Mouse (Mus musculus) T-helper 2 cell (primary cell): ENCODE measurements around the gene Smtn.

Experiments used
- in situ Hi-C: fragments of 300-600 bp; cut with MboI, MseI; formaldehyde crosslinking; loops from one replicate; pipeline ENCODE4 v1.15.1; 2025; ENCODE audit warnings: high pct_unique_total_duplicates

Gene Smtn

DNA sequence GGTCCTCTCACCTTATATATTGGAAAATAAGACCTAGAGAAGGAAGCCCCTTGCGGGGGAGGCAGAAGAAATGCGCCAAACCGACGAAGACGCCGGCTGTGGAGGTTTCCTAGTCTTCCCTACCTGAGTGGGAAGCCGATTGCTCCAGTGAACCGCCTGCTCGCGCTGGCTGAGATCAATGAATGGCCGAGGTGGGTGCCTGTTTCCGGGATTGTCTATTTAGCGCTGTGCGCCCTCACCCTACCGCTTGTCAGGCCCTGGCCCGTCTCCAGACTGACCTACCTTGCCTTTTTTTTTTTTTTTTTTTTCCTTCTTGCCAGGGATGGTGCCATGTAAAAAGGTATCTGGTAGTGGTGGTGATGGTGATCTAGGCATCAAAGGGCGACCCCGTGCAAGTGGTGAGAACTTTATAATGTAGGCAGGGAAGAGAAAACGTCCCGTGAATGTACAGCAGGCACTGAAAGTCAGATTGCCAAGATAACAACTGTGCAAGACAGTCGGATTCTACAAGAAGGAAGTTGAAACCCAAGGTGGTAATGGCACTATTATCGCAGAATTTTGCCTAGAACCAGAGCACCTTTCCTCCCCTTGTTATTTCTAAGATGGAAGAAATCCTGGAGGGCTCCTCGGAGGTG, at the start of gene Smtn:
TSS of gene Smtn (minus strand) at position 162 of the 635 bp plus-strand sequence.
- in situ Hi-C loops: no loop called here

GRCm38 (mm10) chr11:3588036-3588672, 47.7 kb upstream of the Smtn start:
- in situ Hi-C loops: no loop called here

DNA sequence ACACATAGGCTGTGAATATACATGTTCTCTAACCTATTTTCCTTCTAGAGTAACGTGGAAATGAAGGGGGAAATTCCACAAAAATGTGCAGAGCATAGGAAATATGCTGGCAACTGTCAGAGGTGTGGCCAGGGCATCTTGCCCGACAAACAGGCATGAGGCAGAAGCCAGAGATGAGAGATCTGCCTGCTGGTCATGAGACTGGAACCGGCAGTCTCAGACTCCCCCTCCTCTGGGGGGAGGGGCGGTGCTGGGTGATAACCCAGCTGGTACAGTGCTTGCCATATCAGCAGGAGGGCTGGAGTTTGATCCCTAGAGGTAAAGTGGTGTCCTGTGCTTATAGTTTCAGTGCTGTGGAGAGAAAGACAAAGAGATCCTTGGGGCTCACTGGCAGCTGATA, 46.9 kb upstream of the Smtn start:
- in situ Hi-C loops: no loop called here

GRCm38 (mm10) chr11:3585983-3586618, 45.7 kb upstream of the Smtn start:
- in situ Hi-C loops: no loop called here

DNA sequence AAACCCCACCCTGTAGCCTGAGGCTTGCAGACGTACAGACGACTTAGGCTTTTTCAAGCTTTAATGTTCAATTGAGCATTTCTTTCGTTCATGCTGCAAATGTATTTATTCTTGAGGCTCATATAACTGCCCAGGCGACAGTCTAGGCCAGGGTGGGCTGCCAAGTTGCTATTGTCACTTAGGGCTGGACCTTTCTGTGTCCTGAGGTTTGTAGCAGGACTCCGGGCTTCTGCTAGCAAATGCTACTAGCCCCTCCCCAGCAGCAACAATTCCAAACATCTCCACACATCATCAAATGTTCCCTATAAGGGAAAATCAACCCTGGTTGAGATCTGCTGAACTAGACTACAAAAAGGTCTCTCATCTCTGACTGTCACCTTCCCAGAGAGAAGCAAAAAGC, 42.7 kb upstream of the Smtn start:
- in situ Hi-C loops: no loop called here

DNA sequence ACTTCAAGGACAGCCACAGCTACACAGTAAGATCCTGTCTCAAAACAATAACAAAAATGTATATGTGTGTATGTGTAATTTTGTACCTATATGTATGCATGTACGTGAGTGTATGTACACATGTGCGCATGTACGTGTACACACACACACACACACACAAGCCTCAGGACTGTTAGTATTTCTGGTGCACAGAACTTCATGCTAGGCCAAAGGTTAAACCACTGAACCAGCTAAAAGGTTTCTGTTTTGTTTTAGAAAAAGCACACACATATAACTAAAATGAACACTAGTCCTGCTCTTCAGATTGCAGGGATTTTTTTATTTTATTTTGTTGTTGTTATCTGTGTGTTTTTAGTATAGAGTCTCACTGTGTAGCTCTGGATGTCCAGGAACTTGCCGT, 41.5 kb upstream of the Smtn start:
- in situ Hi-C loops: no loop called here

GRCm38 (mm10) chr11:3580306-3581084, 40.1 kb upstream of the Smtn start:
- in situ Hi-C loops: no loop called here

GRCm38 (mm10) chr11:3578050-3578725, 37.8 kb upstream of the Smtn start:
- in situ Hi-C loops: no loop called here

GRCm38 (mm10) chr11:3575238-3575637, 34.8 kb upstream of the Smtn start:
- in situ Hi-C loops: no loop called here

DNA sequence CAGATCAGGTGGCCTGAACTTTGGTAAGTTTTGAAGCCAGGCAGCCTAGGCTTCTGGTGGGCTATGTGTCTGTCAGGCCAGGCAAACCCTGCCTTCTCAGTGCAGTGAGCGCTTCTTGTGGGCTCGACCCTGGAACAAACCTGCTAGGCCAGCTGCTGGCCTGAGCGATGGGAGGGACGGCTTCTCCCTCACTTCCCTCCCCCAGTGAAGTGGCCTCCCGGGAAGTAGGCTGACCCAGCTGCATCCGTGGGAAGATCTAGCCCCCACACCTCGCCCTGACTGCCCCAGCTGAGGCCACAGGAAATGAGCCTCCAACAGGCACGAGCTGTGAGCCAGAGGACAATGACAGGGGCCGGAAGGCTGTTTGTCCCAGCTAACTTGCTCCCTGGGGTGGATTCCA, 32.7 kb upstream of the Smtn start:
- in situ Hi-C loops: no loop called here

DNA sequence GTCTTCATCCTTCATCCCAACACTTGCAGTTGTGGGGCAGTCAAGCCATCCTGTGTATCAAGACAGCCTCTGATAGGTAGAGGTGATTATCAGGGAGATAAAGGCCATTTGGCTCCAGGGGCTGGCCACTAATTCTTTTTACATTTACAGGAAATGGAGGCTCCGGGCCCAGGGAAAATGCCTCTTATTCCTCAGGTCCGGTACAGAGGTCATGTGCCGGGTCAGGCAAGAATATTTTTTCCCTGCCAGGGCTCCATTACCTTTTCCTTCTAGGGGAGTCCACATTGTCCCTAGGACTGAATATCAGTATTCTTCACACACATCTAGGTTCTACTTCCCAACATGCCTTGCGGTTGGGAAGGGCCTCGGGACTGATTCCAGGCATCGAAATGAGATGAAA, 31.8 kb upstream of the Smtn start:
- in situ Hi-C loops: no loop called here

GRCm38 (mm10) chr11:3570321-3570720, 29.9 kb upstream of the Smtn start:
- in situ Hi-C loops: no loop called here

- in situ Hi-C loops: no loop called here
These were observed 27.5 kb upstream of the Smtn start for GRCm38 (mm10) chr11:3567896-3568295.

GRCm38 (mm10) chr11:3566018-3566417, 25.6 kb upstream of the Smtn start:
- in situ Hi-C loops: no loop called here

DNA sequence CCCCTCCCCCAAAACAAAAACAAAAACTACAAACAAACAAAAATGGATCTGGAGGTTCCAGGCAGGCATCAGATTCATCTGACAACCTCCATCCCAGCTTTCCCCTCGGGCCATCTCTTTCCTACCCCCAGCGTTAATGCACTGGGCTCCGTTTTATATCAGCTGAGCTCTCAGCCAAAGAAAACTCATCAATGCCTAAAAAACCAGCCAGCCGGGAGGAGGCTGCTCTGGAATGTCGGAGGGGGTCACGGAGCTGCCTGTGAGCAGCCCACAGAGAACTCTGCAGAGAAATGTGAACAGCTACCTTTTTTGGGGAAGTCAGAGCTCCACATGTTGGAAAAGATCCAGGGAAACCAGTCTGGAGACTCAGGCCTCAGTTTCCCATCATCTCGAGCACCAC, 24.0 kb upstream of the Smtn start:
- in situ Hi-C loops: no loop called here

DNA sequence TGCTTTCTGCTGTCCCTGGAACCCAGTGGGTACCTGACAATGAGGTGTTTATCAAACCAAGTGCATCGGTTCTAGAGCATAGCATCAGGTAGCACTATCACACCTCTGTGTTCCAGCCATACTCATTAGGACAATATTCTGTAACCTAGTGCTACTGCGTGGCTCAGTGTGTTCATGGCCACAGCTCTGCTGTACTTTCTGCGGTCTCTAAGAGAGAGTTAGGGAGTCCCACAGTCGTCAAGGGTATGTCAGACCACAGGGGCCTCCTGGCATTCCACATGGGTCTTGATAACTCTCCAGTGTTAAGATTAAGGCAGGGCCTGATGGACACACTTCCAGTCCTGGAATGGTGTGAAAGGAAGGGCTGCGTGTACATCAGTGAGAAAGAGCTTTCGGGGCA, 23.4 kb upstream of the Smtn start:
- in situ Hi-C loops: no loop called here

DNA sequence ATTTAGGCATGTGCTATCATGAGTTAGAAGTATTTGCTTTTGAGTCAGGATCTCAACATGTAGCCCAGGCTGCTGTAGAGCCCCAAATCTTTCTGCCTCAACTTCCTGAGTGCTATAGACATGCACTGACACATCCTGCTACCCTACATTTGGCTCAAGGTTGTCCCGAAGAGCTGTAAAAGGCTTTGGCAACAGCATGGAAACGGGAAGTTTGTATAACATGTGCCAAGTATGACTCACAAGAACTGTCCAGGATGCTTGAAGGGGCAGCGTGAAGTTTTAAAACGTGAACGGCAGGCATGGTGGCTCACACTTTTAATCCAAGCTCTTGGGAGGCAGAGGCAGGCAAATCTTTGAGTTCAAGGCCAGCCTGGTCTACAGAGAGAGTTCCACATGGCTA, 19.8 kb upstream of the Smtn start:
- in situ Hi-C loops: no loop called here

DNA sequence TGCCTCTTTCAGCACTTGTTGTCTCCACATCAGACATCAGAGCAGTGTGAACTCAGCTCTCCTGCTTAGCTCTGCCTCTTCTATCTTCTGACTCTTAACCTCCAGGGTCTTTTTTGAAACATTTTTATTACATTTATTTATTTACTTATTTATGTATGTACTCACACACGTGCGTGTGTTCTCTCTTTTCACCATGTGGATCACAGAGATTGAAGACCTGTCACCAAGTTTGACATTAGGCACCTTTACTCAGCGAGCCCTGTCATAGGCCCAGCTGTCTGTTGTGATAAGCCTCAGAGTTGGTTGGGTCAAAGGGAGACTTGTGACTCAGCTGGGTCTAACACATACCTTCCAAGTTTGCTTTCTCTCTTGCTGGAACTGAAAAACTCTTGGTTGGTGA, 17.4 kb upstream of the Smtn start:
- in situ Hi-C loops: no loop called here

DNA sequence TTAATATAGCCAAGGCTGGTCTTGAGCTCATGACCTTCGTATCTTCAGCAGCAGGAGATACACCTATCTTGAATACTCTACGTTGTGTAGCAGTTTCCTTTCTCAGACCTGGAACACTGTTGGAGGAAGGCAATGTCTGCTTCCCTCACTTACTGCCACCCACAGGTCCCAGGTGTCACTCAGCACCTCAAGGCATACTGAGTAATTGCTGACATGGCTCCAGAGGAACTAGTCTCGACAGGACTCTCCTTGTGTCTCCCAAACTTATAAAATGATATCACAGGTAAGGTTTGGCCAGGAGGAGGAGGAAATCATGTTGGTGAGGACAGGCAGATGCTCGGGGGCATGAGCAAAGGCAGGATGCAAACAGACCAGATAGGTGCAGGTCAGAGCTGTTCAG, 14.6 kb upstream of the Smtn start:
- in situ Hi-C loops: no loop called here

GRCm38 (mm10) chr11:3549791-3550190, 9.4 kb upstream of the Smtn start:
- in situ Hi-C loops: no loop called here

DNA sequence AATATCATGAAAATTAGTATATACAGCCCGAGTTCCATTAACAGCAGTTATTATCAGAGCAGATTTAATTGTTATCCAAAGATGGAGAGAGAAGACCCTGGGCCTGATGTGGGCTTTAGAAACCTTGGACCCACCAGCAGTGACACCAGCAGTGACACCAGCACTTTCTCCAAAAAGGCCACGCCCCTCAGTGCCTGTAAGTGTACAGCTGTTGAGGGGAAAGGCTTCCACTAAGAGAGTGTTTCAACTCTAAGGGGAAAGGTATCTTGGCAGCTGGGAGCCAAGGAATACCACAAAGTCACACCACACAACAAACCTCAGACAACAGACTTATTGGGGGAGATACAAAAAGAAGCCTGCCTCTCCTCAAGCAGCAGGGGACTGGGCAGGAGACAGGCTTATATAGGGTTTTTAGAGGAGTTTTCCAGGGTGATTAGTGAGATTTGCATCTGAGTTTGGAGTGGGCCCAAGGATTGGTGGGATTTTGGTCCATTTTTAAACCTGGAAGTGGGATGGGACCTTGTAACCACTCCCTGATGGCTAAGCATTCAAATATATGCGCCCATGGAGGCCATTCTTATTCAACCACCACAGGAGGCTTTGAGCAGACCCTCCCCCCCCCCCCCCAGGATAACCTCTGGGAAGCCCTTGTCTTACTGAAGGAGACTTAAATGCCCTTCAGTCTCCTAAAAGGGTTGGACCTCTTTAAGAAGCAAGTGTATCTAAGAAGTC, 8.3 kb upstream of the Smtn start:
- in situ Hi-C loops: no loop called here
